Mouse (Mus musculus) monocyte, adult 5-6 weeks (primary cell): ENCODE data around the gene Rhoa. TPM values are rescaled to one million over a fixed set of nuclear protein-coding genes. Genes with fewer than 3 reads are reported as not detected.

Experiments used
- ATAC-seq: fragments of 153-309, 156-312 bp; replicated peaks from 2 replicates; pipeline ENCODE4 v1.8.0; 2017; ENCODE audit warnings: mild to moderate bottlenecking; ENCODE audit not compliant: low TSS enrichment, insufficient number of reproducible peaks, severe bottlenecking, poor library complexity, low FRiP score
- total RNA-seq: library from RNA; stranded (forward); fragments of 200-1000, 200-491, 200-594 nt; gene quantifications from 3 replicates; pipeline ENCODE4 v1.2.3, GENCODE M21; 2017

Gene Rhoa
- total RNA-seq, 1 experiment from 2014 or later = 880 TPM

DNA sequence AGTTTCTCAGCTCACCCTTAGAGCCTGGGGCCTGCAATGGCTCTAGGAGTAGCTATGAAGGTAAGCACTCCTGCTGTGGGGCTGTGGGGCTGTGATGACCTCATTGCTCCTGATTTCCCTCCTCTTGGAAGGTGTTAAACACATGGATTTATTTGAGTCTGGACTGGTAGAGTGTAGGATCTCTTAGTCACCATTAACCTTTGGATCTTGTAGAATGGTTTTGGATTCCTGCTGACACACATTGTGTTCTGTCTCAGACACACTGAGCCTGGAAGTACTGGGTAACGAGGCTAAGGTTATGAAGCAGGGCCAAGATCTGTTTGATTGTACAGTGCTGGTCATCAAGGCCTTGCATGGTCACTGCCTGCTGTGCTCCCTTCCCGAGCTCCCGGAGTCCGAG lies 73.4 kb downstream of the Rhoa start:
- ATAC-seq = no peak

DNA sequence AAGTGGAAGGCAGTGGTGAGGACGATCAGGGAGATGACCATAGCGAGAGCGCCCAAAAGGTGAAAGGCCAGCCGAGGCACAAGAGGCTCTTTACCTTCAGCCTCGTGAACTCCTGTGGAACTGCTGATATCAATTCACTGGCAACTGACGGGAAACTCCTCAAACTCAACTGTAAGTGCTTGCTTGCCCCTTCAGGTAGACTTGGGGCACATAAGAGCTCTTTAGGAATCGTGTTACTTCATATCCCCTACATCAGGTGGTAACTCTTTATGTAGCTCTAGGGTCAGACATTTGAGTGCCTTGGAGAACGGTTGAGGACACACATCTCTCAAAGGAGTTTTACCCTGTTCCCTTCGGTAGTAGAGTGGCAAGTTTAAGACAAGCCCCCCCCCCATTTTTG lies 75.5 kb downstream of the Rhoa start:
- ATAC-seq = no peak

GRCm38 (mm10) chr9:108385006-108385405 lies 79.1 kb downstream of the Rhoa start:
- no peak for ATAC-seq

DNA sequence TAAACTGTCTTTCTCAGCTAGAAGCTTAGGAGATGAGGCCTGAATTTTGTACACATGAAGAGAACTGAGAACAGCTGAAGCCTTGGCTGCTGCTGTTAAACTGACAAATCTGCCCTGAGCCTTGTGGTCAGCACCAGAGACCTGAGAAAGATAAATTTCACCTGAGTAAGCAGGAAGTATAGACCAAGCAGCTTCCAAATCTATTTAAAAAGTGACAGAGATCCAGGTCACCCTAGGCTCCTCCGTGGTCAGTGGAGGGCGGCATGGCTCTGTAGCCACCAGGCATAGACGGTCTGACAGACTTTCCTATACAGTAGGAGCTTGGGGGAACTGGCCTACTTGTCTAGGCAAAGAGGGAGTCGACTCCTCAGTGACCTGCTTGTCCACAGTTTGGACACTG lies 80.9 kb downstream of the Rhoa start:
- no peak for ATAC-seq

Other genes with a start within 250 kb of the Rhoa start
- gene Mst1, start 225.7 kb upstream of the Rhoa start, total RNA-seq = not detected in 3 replicates
- 21.5 to 53.5 TPM (median 30.5 TPM) in 3 replicates for gene Rnf123, start 222.8 kb upstream of the Rhoa start, total RNA-seq
- 63.3 to 124 TPM (median 97.2 TPM) in 3 replicates for gene Apeh, start 211.5 kb upstream of the Rhoa start, total RNA-seq
- gene Bsn, start 115.7 kb upstream of the Rhoa start, total RNA-seq = under 0.01 to 1.2 TPM in 2 of 3 replicates, not detected in the other
- gene Dag1, start 42.2 kb upstream of the Rhoa start, total RNA-seq = 3.2 to 5.7 TPM (median 5.0 TPM) in 3 replicates
- 1.1 to 1.9 TPM (median 1.6 TPM) in 3 replicates for gene Nicn1, start 15.7 kb upstream of the Rhoa start, total RNA-seq
- gene Amt, start 9.3 kb upstream of the Rhoa start, total RNA-seq = 0.57 to 1.1 TPM in 2 of 3 replicates, not detected in the other
- gene Tcta, start within 50 bp of the Rhoa start, total RNA-seq = 9.4 to 19.9 TPM (median 16.0 TPM) in 3 replicates
- 1,210 to 1,931 TPM (median 1,658 TPM) in 3 replicates for gene Gpx1, start 32.8 kb downstream of the Rhoa start, total RNA-seq
- 106 to 168 TPM (median 114 TPM) in 3 replicates for gene Usp4, start 41.7 kb downstream of the Rhoa start, total RNA-seq
- gene 1700102P08Rik, start 86.7 kb downstream of the Rhoa start, total RNA-seq = 3.5 to 8.4 TPM (median 4.9 TPM) in 3 replicates
- gene Ccdc36, start 122.4 kb downstream of the Rhoa start, total RNA-seq = not detected in 3 replicates
- gene BC048562, start 130.4 kb downstream of the Rhoa start, total RNA-seq = not detected in 3 replicates
- 12.6 to 19.5 TPM (median 14.1 TPM) in 3 replicates for gene Ccdc71, start 154.4 kb downstream of the Rhoa start, total RNA-seq
- 0.48 to 0.97 TPM in 2 of 3 replicates, not detected in the other for gene Klhdc8b, start 155.5 kb downstream of the Rhoa start, total RNA-seq
- gene Lamb2, start 173.6 kb downstream of the Rhoa start, total RNA-seq = not detected in 3 replicates
- 39.9 to 81.2 TPM (median 50.5 TPM) in 3 replicates for gene Usp19, start 184.5 kb downstream of the Rhoa start, total RNA-seq
- 129 to 159 TPM (median 133 TPM) in 3 replicates for gene Qars, start 201.6 kb downstream of the Rhoa start, total RNA-seq
- 169 to 180 TPM (median 176 TPM) in 3 replicates for gene Qrich1, start 210.7 kb downstream of the Rhoa start, total RNA-seq